Mouse (Mus musculus) stomach, postnatal 0 days (tissue): Measurements from ENCODE around the gene Kmt5c. TPM values are rescaled to one million over a fixed set of nuclear protein-coding genes. Genes with fewer than 3 reads are reported as not detected.
"Not testable (repeated sequence)": the region's sequence is repeated elsewhere in the genome, so short reads cannot be mapped to it uniquely, and the experiment has no call there.

Source experiments
- ATAC-seq: fragments of 200-750 bp; cut with Nextera tagmentation; 2 replicates; pipeline ENCODE4 v1.8.0; 2017; ENCODE audit not compliant: low FRiP score, low TSS enrichment
- DNase-seq: peaks from one replicate; pipeline ENCODE4 v3.0.0-alpha.2; 2016; ENCODE audit warnings: low spot score
- H3K27ac ChIP-seq: fragments of 300-500 bp; sonication (generic); replicated peaks from 2 replicates; pipeline ENCODE4 v1.5.1; 2014; ENCODE audit warnings: mild to moderate bottlenecking, control low read depth
- H3K27me3 ChIP-seq: fragments of 300-500 bp; sonication (generic); 2 replicates; pipeline ENCODE4 v1.6.1; 2014; ENCODE audit warnings: low read length; ENCODE audit not compliant: control insufficient read depth, insufficient read depth
- H3K36me3 ChIP-seq: fragments of 300-500 bp; sonication (generic); 2 replicates; pipeline ENCODE4 v1.6.1; 2014; ENCODE audit warnings: low read length, mixed read lengths; ENCODE audit not compliant: control insufficient read depth, insufficient read depth
- H3K4me1 ChIP-seq: fragments of 300-500 bp; sonication (generic); replicated peaks from 2 replicates; pipeline ENCODE4 v1.6.1; 2014; ENCODE audit warnings: antibody characterized with exemption; ENCODE audit not compliant: control insufficient read depth, insufficient read depth
- H3K4me2 ChIP-seq: fragments of 300-500 bp; sonication (generic); replicated peaks from 2 replicates; pipeline ENCODE4 v1.6.1; 2014; ENCODE audit warnings: low read depth, mild to moderate bottlenecking, control low read depth, moderate library complexity
- H3K4me3 ChIP-seq: fragments of 300-500 bp; sonication (generic); 2 replicates; pipeline ENCODE4 v1.5.1; 2014; ENCODE audit warnings: low read depth, low read length, control low read depth
- H3K9ac ChIP-seq: fragments of 300-500 bp; sonication (generic); 2 replicates; pipeline ENCODE4 v1.6.1; 2014; ENCODE audit warnings: mild to moderate bottlenecking, low read length, control low read depth, mixed read lengths
- H3K9me3 ChIP-seq: fragments of 300-500 bp; sonication (generic); 2 replicates; pipeline ENCODE4 v1.6.1; 2016; ENCODE audit warnings: low read length; ENCODE audit not compliant: control insufficient read depth
- CTCF ChIP-seq: IDR thresholded peaks from 2 replicates; pipeline ENCODE4 v1.5.1; 2016; ENCODE audit warnings: antibody characterized with exemption, low read depth, mild to moderate bottlenecking, moderate library complexity
- EP300 ChIP-seq: optimal IDR thresholded peaks from 2 replicates; pipeline ENCODE3; 2016; ENCODE audit warnings: antibody characterized with exemption
- WGBS: fragments of 180-500 bp; shearing (Covaris S2); extraction: QIAGEN DNeasy Blood & Tissue Kit; methylation state at CpG from one replicate; pipeline ENCODE4 v1.1.7; 2014; 5-methylcytosine and 5-hydroxymethylcytosine counted together
- polyA plus RNA-seq: library from polyadenylated mRNA; unstranded; fragments of >200 nt; fragmentation: Nextera tagmentation; extraction: Ambion mirVana; gene quantifications from 2 replicates; pipeline ENCODE4 v1.2.1, GENCODE M21; 2015

Kmt5c gene
- polyA plus RNA-seq, 1 experiment from 2014 or later: 31.8 TPM

DNA sequence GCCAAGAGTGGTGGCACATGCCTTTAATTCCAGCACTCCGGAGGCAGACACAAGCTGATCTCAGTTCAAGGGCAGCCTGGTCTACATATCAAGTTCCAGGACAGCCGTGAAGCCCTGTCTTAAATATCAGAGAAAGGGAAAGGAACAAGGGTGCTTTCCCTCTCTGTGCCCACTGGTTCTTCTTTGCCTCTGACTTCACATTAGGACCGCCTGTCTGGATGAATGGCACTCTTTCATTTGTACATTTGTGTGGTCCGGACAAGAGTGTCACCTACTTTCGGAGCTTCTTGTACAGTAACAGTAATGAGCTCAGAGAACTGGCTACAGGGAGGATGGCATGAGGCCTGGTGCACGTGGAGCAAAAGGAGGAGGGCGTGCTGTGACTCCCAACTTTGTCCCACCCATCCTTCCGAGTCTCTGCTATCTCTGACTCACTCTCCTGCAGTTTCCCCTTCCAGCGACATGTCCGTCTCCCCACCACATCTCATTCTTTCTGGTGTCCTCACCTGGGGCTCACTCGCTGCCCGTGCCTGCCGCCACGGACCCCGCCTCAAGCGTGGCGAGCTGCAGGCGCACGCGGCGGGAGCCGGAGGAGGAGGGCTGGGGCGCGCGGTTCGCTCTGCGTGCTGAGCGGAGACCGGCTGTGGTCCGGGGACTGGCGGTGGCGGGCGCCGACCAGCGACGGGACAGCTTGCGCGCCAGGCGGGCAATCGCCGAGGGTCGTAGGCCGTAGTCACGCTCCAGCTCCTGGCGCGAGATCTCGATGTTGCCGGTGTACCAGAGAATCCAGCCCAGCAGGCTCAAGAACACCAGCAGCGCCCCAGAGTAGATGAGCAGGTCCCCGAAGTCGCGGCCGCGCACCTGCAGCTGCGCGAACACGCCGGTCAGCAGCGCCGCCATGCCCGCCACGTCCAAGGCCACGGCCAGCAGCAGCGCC lies 48.9 kb downstream of the Kmt5c start:
- Histone ChIP-seq H3K36me3 (no peaks in the 10 kb centered on the region), H3K9ac (peak overlapping the region; percentile 86), H3K4me3 (peak overlapping the region; percentile 59), H3K4me2 (peak overlapping the region; percentile 86), H3K27ac (peak overlapping the region; percentile 92), H3K4me1 (peaks cover 4% of the 10 kb centered on the region; the same call in 1 of the 2 replicates), H3K27me3 (no peaks in the 10 kb centered on the region), H3K9me3 (no peaks in the 10 kb centered on the region)
- TF ChIP-seq CTCF: peak; percentile 59; the same call in 1 of the 2 replicates
- TF ChIP-seq EP300: no peak
- WGBS: 2% methylated on average over 62 of the region's 64 CpGs
- ATAC-seq (peak; percentile 45), DNase-seq (peak; percentile 76)

DNA sequence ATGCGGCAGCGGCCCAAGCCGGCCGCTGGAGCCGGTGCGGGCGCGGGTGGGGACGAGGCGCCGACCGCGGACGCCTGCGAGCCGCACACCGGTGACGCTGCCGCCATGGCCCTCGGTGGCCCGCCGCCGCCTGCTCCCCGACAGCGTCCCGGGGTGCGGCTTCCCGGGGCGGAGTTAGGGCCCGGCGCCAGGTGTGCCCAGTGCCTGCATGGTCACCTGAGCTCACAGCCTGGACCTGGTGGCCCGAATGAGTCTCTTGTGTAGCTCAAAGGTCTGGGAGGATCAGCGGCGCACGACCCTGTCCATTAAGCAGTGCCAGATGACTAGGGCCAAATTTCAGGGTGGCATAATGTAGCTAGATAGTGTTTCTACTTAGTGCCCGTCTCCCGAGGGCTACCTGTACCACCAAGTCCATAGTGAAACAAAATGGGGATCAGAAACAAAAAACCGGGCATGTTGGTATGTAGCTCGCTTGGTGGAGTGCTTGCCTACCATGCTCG lies 49.6 kb downstream of the Kmt5c start, which contains the start of gene Tmem238:
TSS of gene Tmem238 (minus strand) at position 221 of the 500 bp plus-strand sequence.
- peaks cover 2% of the 10 kb centered on the region; the same call in 1 of the 2 replicates for H3K36me3 ChIP-seq
- no peaks in the 10 kb centered on the region for H3K27me3 ChIP-seq
- H3K4me3 ChIP-seq: peak within 1 kb of the TSS; percentile 59
- peak; percentile 93 for DNase-seq
- WGBS: 7% methylated on average over 37 of the region's 40 CpGs
- TF ChIP-seq EP300 (no peak), CTCF (no peak)
- ATAC-seq: peak; percentile 80
- peak within 1 kb of the TSS; percentile 86 for H3K4me2 ChIP-seq
- H3K27ac ChIP-seq: peak within 1 kb of the TSS; percentile 92
- peak within 1 kb of the TSS; percentile 86 for H3K9ac ChIP-seq
- H3K4me1 ChIP-seq: peaks cover 4% of the 10 kb centered on the region; the same call in 1 of the 2 replicates
- no peaks in the 10 kb centered on the region for H3K9me3 ChIP-seq

DNA sequence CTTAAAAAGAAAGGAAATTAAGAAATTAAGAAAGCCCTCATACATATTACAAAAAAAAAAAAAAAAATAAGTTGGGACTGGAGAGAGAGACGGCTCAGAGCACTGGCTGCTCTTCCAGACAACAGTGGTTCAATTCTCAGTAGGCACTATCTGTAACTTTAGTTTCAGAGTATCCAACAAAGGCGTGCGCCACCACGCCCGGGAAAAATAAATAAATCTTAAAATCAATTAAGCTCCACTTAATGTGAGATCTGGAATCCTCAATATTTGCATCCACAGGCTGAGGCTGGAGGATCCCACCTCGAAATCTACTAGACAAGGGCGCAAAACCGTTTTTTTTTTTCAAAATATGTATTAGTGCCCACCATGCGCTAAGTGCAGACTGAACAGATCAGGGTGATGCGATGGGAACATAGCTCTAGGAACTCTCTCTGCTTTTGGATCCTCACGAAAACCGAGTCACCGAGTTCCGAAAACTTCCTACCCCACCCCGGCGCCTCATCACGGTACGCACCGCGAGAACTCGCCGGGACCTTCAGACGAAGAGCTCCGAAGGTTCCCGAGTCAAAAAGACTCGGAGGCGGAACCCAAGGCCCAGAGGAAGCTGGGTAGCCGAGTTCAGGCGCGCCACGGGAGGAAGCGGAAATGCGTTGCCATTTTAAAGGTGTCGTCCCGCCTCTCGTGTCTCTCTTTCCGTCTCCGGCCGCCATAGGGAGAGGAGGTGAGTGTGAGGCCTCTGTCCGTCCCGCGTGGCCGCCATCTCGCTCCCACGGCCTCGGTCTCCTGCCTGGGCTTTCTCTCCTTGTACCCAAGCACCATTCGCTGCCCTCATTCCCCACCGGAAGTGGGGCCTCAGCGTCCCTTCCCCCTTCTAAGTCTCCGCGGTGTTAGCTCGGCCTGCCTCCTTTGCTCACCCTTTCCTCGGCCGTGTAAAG lies 52.6 kb downstream of the Kmt5c start, which contains the start of gene Rpl28:
TSS of gene Rpl28 (plus strand) at position 597 of the 935 bp plus-strand sequence.
- H3K4me2 ChIP-seq: peak within 1 kb of the TSS; percentile 66
- H3K9me3 ChIP-seq: no peaks in the 10 kb centered on the region
- no peaks in the 10 kb centered on the region for H3K27me3 ChIP-seq
- H3K4me1 ChIP-seq: peaks cover 4% of the 10 kb centered on the region; the same call in 1 of the 2 replicates
- WGBS: under 1% methylated on average over 52 of the region's 54 CpGs
- H3K27ac ChIP-seq: peak within 1 kb of the TSS; percentile 96
- H3K4me3 ChIP-seq: peak within 1 kb of the TSS; percentile 86
- DNase-seq: peak; percentile 96
- peak; percentile 91 for ATAC-seq
- TF ChIP-seq EP300: no peak
- TF ChIP-seq CTCF: no peak
- peaks cover 8% of the 10 kb centered on the region; the same call in 1 of the 2 replicates for H3K36me3 ChIP-seq
- peak within 1 kb of the TSS; percentile 97 for H3K9ac ChIP-seq

DNA sequence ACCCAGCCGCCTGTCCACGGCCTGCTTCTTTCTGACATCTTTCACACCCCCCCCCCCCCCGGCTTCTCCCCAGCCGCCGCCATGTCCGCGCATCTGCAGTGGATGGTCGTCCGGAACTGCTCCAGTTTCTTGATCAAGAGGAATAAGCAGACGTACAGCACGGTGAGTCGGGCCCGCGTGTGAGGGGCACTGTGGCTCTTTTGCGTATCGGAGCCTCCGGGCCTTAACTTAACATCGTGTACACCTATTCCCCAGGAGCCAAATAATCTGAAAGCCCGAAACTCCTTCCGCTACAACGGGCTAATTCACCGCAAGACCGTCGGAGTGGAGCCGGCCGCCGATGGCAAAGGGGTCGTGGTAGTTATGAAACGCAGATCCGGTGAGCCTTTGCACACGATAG lies 53.3 kb downstream of the Kmt5c start:
- not testable (repeated sequence) for H3K27me3 ChIP-seq, ATAC-seq, H3K4me1 ChIP-seq, DNase-seq, H3K9me3 ChIP-seq
- H3K27ac ChIP-seq: peak overlapping the region; percentile 96
- H3K4me2 ChIP-seq: peak overlapping the region; percentile 66
- peaks cover 11% of the 10 kb centered on the region; the same call in 1 of the 2 replicates for H3K36me3 ChIP-seq
- H3K4me3 ChIP-seq: peak overlapping the region; percentile 86
- 1% methylated on average over 31 of the region's 31 CpGs for WGBS
- peak overlapping the region; percentile 97 for H3K9ac ChIP-seq

DNA sequence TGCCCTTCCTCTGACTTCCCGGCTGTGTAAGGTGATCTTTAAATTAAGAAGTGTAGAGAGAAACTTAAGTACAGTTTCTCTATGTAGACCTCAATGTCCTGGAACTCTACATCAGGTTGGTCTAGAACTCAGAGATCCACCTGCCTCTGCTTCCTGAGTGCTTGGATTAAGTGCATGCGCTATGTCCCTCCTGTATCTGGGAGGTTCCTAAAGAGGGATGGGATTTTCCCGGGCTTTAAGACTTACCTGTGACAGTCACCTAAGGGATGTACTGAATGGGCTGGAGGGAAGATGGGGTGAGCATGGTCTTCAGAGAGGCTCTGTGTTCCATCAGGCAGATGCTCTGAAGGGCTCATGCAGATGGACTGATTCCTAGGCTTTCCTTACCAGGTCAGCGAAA lies 53.8 kb downstream of the Kmt5c start:
- DNase-seq (no peak), ATAC-seq (no peak)
- Histone ChIP-seq H3K4me1 (peaks cover 4% of the 10 kb centered on the region; the same call in 1 of the 2 replicates), H3K27ac (peak overlapping the region; percentile 96; the same call in 1 of the 2 replicates), H3K4me3 (peak overlapping the region; percentile 86), H3K36me3 (peaks cover 11% of the 10 kb centered on the region; the same call in 1 of the 2 replicates), H3K9ac (peak overlapping the region; percentile 97), H3K4me2 (peak overlapping the region; percentile 66), H3K27me3 (no peaks in the 10 kb centered on the region), H3K9me3 (no peaks in the 10 kb centered on the region)
- WGBS: 32% methylated on average over 4 of the region's 4 CpGs
- TF ChIP-seq CTCF: no peak
- TF ChIP-seq EP300: no peak
